Mouse (Mus musculus) olfactory bulb, adult 2 months (tissue): ENCODE results near the gene Tuba1b.

Experiments used
- CTCF ChIP-seq: fragments of 200-500 bp; IDR thresholded peaks from 2 replicates; pipeline ENCODE4 v1.5.1; 2012; ENCODE audit warnings: low read depth, mild to moderate bottlenecking, low read length, moderate library complexity; ENCODE audit not compliant: insufficient read depth
- POLR2A ChIP-seq: fragments of 200-500 bp; IDR thresholded peaks from 2 replicates; pipeline ENCODE4 v1.6.1; 2012; ENCODE audit warnings: mild to moderate bottlenecking, low read depth, low read length, moderate library complexity; ENCODE audit not compliant: insufficient read depth

DNA sequence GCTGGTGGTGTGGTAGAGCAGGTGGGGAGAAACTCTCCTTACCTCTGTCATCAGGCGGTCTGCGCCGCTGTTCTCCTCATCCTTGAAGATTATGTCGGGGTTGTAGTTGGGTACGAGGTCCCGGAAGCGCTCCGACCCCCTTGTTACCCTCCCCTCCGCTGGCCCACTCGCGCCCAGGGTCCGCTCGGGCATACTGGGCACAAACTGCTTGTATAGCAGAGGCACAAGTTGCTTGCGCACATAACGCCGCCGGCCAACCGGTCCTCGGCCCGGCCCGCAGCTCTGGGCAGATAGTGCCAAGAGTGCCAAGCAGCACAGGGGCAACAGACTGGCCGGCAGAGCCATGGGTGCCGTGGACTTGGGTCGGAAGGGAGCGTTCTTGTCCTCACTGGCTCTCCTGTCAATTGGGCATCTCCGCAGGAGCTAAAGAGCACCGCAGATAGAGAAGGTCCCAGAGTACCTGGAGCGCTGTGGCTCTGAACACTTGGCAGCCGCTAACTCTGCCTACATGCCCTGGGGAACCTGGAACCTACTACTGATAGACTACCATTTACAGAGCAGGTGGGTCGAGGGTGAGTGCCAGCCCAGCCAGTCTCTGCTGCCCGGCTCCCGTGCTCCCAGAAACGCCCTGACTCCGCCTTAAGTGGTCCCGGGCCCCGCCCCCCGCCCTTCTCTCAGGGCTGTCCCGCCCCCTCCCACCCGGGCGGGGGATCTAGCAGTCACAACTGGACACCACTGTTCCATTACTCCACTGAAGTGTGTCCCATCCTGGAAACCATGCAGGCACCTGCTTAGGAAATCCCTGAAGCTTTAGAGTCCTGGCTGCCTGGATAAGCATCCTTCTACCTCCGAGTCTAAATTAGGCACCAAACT lies 36.2 kb downstream of the Tuba1b start, which contains the start of gene Dhh:
- no peak for TF ChIP-seq CTCF
- no peak for TF ChIP-seq POLR2A
